Mouse (Mus musculus): ENCODE measurements at regions not wholly inside any gene's neighbourhood (a gene's known extent, or its start where the extent isn't known, plus 50 kb on each side); places are given as distances from the start of the nearest gene placed in this dataset.

- no peak for DNase-seq (ENCODE audit: low spot score)
Measured at GRCm38 (mm10) chr12:25248681-25249366, 151.9 kb upstream of the Id2 start.

DNA sequence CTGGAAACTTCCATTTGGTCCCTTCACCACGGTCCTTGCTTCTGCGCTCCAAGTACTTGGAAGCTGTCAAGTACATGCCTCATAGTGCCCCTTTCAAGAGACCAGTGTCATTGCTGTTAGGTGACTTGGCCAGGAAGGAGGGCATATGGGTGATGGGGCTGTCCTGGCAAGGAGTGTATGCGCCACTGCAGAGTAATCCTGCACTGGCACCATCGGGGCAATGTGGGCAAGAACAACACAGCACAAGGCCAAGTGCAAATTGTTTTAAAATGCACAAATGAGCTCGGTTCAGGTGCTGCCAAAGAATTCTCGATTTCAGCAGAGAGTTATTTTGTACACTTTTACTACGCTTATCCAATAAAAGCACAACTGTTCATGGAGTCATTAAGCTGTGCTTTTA lies 149.6 kb upstream of the Id2 start:
- Histone ChIP-seq H3K4me1 (ENCODE audit: control insufficient read depth, insufficient read depth, low read length) (peaks cover 7% of the 10 kb centered on the region), H3K27me3 (ENCODE audit: control insufficient read depth, insufficient read depth, low read length) (no peaks in the 10 kb centered on the region), H3K9ac (ENCODE audit: low read length) (no peak overlapping the region), H3K36me3 (ENCODE audit: control insufficient read depth, insufficient read depth, low read length) (no peaks in the 10 kb centered on the region), H3K27ac (replicated peaks; ENCODE audit: low read depth, low read length) (no peak overlapping the region), H3K4me2 (ENCODE audit: low read depth, severe bottlenecking) (no peak overlapping the region), H3K9me3 (ENCODE audit: control insufficient read depth, low read length) (no peaks in the 10 kb centered on the region), H3K4me3 (ENCODE audit: low read depth, low read length) (no peak overlapping the region)
- DNase-seq (ENCODE audit: low spot score): no peak
- 86% methylated on average over 7 of the region's 7 CpGs for WGBS
- no peak for ATAC-seq (ENCODE audit: insufficient number of reproducible peaks, low FRiP score, low TSS enrichment, low read depth)

More at GRCm38 (mm10) chr12:25248681-25249366, 151.9 kb upstream of the Id2 start:
- H3K27ac ChIP-seq (replicated peaks; ENCODE audit: low read depth, low read length): no peak overlapping the region
- ATAC-seq (ENCODE audit: insufficient number of reproducible peaks, low FRiP score, low TSS enrichment, low read depth): no peak
- no peak overlapping the region for H3K4me3 ChIP-seq (ENCODE audit: low read depth, low read length)
- H3K27me3 ChIP-seq (ENCODE audit: control insufficient read depth, insufficient read depth, low read length): no peaks in the 10 kb centered on the region
- 53% methylated on average over 13 of the region's 13 CpGs for WGBS
- peaks cover 7% of the 10 kb centered on the region for H3K4me1 ChIP-seq (ENCODE audit: control insufficient read depth, insufficient read depth, low read length)
- H3K9me3 ChIP-seq (ENCODE audit: control insufficient read depth, low read length): peaks cover 3% of the 10 kb centered on the region; the same call in 1 of the 2 replicates
- no peak overlapping the region for H3K4me2 ChIP-seq (ENCODE audit: low read depth, severe bottlenecking)
- no peaks in the 10 kb centered on the region for H3K36me3 ChIP-seq (ENCODE audit: control insufficient read depth, insufficient read depth, low read length)
- 0 out of 2 replicates have a peak overlapping the region, but pooled peaks have one; percentile 2 for H3K9ac ChIP-seq (ENCODE audit: low read length)

DNA sequence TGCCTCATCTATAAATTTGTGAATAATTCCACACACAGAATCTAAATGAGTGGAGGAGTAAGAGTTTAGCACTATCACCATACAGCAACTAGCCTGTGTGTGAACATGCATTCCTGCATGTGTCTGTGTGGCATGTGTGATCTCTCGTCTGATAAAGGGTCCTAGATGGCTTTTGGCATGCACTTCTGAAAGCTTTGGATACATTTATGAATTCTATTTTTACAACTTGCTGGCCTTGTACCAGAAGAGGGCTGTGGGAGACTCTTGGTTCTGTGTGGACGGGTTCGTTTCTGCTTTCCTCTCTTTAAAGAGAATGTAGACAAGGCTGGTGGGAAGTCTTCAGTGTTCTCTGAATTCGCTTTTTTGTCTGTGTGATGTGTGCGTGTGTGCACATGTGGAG lies 148.7 kb upstream of the Id2 start:
- Histone ChIP-seq H3K9me3 (ENCODE audit: control insufficient read depth, low read length) (no peaks in the 10 kb centered on the region), H3K4me1 (ENCODE audit: control insufficient read depth, insufficient read depth, low read length) (peaks cover 7% of the 10 kb centered on the region), H3K27me3 (ENCODE audit: control insufficient read depth, insufficient read depth, low read length) (no peaks in the 10 kb centered on the region), H3K4me2 (ENCODE audit: low read depth, severe bottlenecking) (no peak overlapping the region), H3K27ac (replicated peaks; ENCODE audit: low read depth, low read length) (no peak overlapping the region), H3K4me3 (ENCODE audit: low read depth, low read length) (no peak overlapping the region), H3K9ac (ENCODE audit: low read length) (no peak overlapping the region), H3K36me3 (ENCODE audit: control insufficient read depth, insufficient read depth, low read length) (no peaks in the 10 kb centered on the region)
- WGBS: 88% methylated on average over 5 of the region's 5 CpGs
- DNase-seq (ENCODE audit: low spot score): no peak
- no peak for ATAC-seq (ENCODE audit: insufficient number of reproducible peaks, low FRiP score, low TSS enrichment, low read depth)

- WGBS: 92% methylated on average over 5 of the region's 5 CpGs
- Histone ChIP-seq H3K27ac (replicated peaks; ENCODE audit: low read depth, low read length) (no peak overlapping the region), H3K9ac (ENCODE audit: low read length) (no peak overlapping the region), H3K9me3 (ENCODE audit: control insufficient read depth, low read length) (no peaks in the 10 kb centered on the region), H3K36me3 (ENCODE audit: control insufficient read depth, insufficient read depth, low read length) (no peaks in the 10 kb centered on the region), H3K4me2 (ENCODE audit: low read depth, severe bottlenecking) (no peak overlapping the region), H3K27me3 (ENCODE audit: control insufficient read depth, insufficient read depth, low read length) (no peaks in the 10 kb centered on the region), H3K4me3 (ENCODE audit: low read depth, low read length) (no peak overlapping the region), H3K4me1 (ENCODE audit: control insufficient read depth, insufficient read depth, low read length) (peaks cover 7% of the 10 kb centered on the region)
- ATAC-seq (ENCODE audit: insufficient number of reproducible peaks, low FRiP score, low TSS enrichment, low read depth) (no peak), DNase-seq (ENCODE audit: low spot score) (no peak)
Measured at GRCm38 (mm10) chr12:25245251-25245650, 148.3 kb upstream of the Id2 start.

DNA sequence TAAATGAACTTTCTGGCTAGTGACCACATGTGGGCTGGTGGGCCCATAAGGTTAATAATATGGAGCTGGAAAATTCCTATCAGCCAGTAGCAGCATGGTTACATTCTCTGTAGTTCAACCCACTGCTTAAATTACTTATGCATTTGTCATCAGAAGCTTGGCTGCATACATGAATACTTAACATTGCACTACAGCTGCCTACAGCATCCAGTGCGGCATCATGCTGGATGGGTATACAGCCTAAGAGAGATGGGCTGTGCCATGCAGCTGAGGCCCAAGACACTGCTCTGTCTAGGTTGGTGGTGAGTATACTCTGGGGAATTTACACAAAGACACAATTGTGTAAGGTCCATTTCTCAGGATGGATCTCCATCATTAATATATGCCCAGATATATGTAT lies 147.7 kb upstream of the Id2 start:
- 100% methylated on average over 1 of the region's 1 CpGs for WGBS
- DNase-seq (ENCODE audit: low spot score) (no peak), ATAC-seq (ENCODE audit: insufficient number of reproducible peaks, low FRiP score, low TSS enrichment, low read depth) (no peak)
- no peak overlapping the region for H3K9ac ChIP-seq (ENCODE audit: low read length)
- no peaks in the 10 kb centered on the region for H3K9me3 ChIP-seq (ENCODE audit: control insufficient read depth, low read length)
- H3K4me2 ChIP-seq (ENCODE audit: low read depth, severe bottlenecking): no peak overlapping the region
- H3K36me3 ChIP-seq (ENCODE audit: control insufficient read depth, insufficient read depth, low read length): no peaks in the 10 kb centered on the region
- no peak overlapping the region for H3K4me3 ChIP-seq (ENCODE audit: low read depth, low read length)
- H3K4me1 ChIP-seq (ENCODE audit: control insufficient read depth, insufficient read depth, low read length): peaks cover 11% of the 10 kb centered on the region
- H3K27ac ChIP-seq (replicated peaks; ENCODE audit: low read depth, low read length): no peak overlapping the region
- H3K27me3 ChIP-seq (ENCODE audit: control insufficient read depth, insufficient read depth, low read length): no peaks in the 10 kb centered on the region

GRCm38 (mm10) chr12:25243901-25244300 lies 147.0 kb upstream of the Id2 start:
- Histone ChIP-seq H3K4me3 (ENCODE audit: low read depth, low read length) (no peak overlapping the region), H3K9me3 (ENCODE audit: control insufficient read depth, low read length) (no peaks in the 10 kb centered on the region), H3K27ac (replicated peaks; ENCODE audit: low read depth, low read length) (no peak overlapping the region), H3K4me1 (ENCODE audit: control insufficient read depth, insufficient read depth, low read length) (peaks cover 5% of the 10 kb centered on the region; the same call in 1 of the 2 replicates), H3K36me3 (ENCODE audit: control insufficient read depth, insufficient read depth, low read length) (no peaks in the 10 kb centered on the region), H3K4me2 (ENCODE audit: low read depth, severe bottlenecking) (no peak overlapping the region), H3K27me3 (ENCODE audit: control insufficient read depth, insufficient read depth, low read length) (no peaks in the 10 kb centered on the region), H3K9ac (ENCODE audit: low read length) (no peak overlapping the region)
- 89% methylated on average over 1 of the region's 1 CpGs for WGBS
- DNase-seq (ENCODE audit: low spot score): no peak
- no peak for ATAC-seq (ENCODE audit: insufficient number of reproducible peaks, low FRiP score, low TSS enrichment, low read depth)

DNA sequence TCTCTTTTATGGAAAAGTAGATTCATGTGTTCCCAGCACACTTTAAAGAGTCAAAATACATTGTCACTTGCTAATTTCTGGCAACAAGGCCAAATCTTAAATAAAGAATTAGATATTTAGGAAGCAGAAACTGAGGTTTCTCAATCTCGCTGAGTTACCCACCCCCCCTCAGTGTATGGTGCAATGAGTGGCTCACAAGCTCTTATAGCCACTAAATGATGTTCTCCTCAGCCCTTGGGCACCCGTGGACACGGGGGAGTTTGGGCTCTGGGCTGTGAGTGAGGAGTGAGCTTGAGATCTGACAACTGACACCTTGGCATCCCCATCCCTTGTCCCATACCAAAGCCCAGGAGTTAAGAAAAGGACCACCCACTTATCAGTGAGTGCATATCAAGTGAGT lies 145.4 kb upstream of the Id2 start:
- Histone ChIP-seq H3K4me3 (ENCODE audit: low read depth, low read length) (no peak overlapping the region), H3K27me3 (ENCODE audit: control insufficient read depth, insufficient read depth, low read length) (no peaks in the 10 kb centered on the region), H3K4me2 (ENCODE audit: low read depth, severe bottlenecking) (no peak overlapping the region), H3K27ac (replicated peaks; ENCODE audit: low read depth, low read length) (no peak overlapping the region), H3K9me3 (ENCODE audit: control insufficient read depth, low read length) (no peaks in the 10 kb centered on the region), H3K4me1 (ENCODE audit: control insufficient read depth, insufficient read depth, low read length) (0 out of 2 replicates have a peak, but pooled peaks cover 4% of the 10 kb centered on the region), H3K9ac (ENCODE audit: low read length) (no peak overlapping the region), H3K36me3 (ENCODE audit: control insufficient read depth, insufficient read depth, low read length) (no peaks in the 10 kb centered on the region)
- WGBS: 76% methylated on average over 3 of the region's 3 CpGs
- ATAC-seq (ENCODE audit: insufficient number of reproducible peaks, low FRiP score, low TSS enrichment, low read depth) (no peak), DNase-seq (ENCODE audit: low spot score) (no peak)

- Histone ChIP-seq H3K9me3 (ENCODE audit: control insufficient read depth, low read length) (no peaks in the 10 kb centered on the region), H3K36me3 (ENCODE audit: control insufficient read depth, insufficient read depth, low read length) (no peaks in the 10 kb centered on the region), H3K27ac (replicated peaks; ENCODE audit: low read depth, low read length) (no peak overlapping the region), H3K4me1 (ENCODE audit: control insufficient read depth, insufficient read depth, low read length) (0 out of 2 replicates have a peak, but pooled peaks cover 4% of the 10 kb centered on the region), H3K27me3 (ENCODE audit: control insufficient read depth, insufficient read depth, low read length) (no peaks in the 10 kb centered on the region), H3K4me2 (ENCODE audit: low read depth, severe bottlenecking) (no peak overlapping the region), H3K4me3 (ENCODE audit: low read depth, low read length) (no peak overlapping the region), H3K9ac (ENCODE audit: low read length) (no peak overlapping the region)
- DNase-seq (ENCODE audit: low spot score): no peak
- no peak for ATAC-seq (ENCODE audit: insufficient number of reproducible peaks, low FRiP score, low TSS enrichment, low read depth)
- WGBS: 89% methylated on average over 3 of the region's 3 CpGs
Measured at GRCm38 (mm10) chr12:25241675-25242074, 144.7 kb upstream of the Id2 start.

DNA sequence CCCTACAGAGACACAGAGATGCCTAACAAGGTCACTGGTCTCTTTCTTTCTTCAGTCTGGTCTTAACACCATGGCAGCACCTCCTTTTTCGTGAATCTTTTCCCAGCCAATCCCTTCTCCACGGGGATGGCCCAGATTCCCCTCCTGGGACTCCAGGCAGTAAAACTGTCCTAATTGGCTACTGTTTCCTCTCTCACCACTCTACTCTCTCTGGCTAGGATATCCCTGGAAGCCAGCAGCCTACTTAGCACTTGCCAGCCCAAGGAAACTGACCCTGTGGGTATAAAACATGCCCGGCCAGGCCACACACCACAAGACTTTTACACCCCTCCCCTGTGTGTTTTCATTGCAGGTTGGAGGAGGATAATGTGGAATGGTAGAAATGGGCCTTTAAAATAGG lies 143.9 kb upstream of the Id2 start:
- Histone ChIP-seq H3K9me3 (ENCODE audit: control insufficient read depth, low read length) (no peaks in the 10 kb centered on the region), H3K9ac (ENCODE audit: low read length) (no peak overlapping the region), H3K27me3 (ENCODE audit: control insufficient read depth, insufficient read depth, low read length) (no peaks in the 10 kb centered on the region), H3K4me1 (ENCODE audit: control insufficient read depth, insufficient read depth, low read length) (0 out of 2 replicates have a peak, but pooled peaks cover 4% of the 10 kb centered on the region), H3K36me3 (ENCODE audit: control insufficient read depth, insufficient read depth, low read length) (no peaks in the 10 kb centered on the region), H3K4me2 (ENCODE audit: low read depth, severe bottlenecking) (no peak overlapping the region), H3K27ac (replicated peaks; ENCODE audit: low read depth, low read length) (no peak overlapping the region), H3K4me3 (ENCODE audit: low read depth, low read length) (no peak overlapping the region)
- DNase-seq (ENCODE audit: low spot score) (no peak), ATAC-seq (ENCODE audit: insufficient number of reproducible peaks, low FRiP score, low TSS enrichment, low read depth) (no peak)
- WGBS: 31% methylated on average over 3 of the region's 3 CpGs

Measured in limb, embryonic 11.5 days (tissue).